Mouse (Mus musculus) liver, adult 2 months (tissue): ENCODE measurements around the gene Gm29427. TPM values are rescaled to one million over a fixed set of nuclear protein-coding genes. Genes with fewer than 3 reads are reported as not detected.
A peak's percentile ranks its signal among the peaks of the same experiment; 100 is the strongest.

ENCODE experiments used
- DNase-seq: peaks from one replicate; pipeline ENCODE4 v3.0.0-alpha.2; 2011; ENCODE audit warnings: low read depth, low spot score; ENCODE audit errors: extremely low read depth
- H3K27ac ChIP-seq: fragments of 200-500 bp; replicated peaks from 2 replicates; pipeline ENCODE4 v1.5.1; 2012; ENCODE audit warnings: low read depth, mild to moderate bottlenecking, control low read depth, inconsistent platforms, low read length; ENCODE audit not compliant: insufficient read depth
- H3K27me3 ChIP-seq: fragments of 200-500 bp; 2 replicates; pipeline ENCODE4 v1.6.1; 2012; ENCODE audit warnings: mild to moderate bottlenecking, moderate library complexity, low read length, inconsistent platforms; ENCODE audit not compliant: control insufficient read depth, insufficient read depth
- H3K36me3 ChIP-seq: fragments of 200-500 bp; 2 replicates; pipeline ENCODE4 v1.6.1; 2012; ENCODE audit warnings: low read length, inconsistent platforms; ENCODE audit not compliant: control insufficient read depth, insufficient read depth
- H3K4me1 ChIP-seq: fragments of 200-500 bp; 2 replicates; pipeline ENCODE4 v1.6.1; 2011; ENCODE audit warnings: low read length; ENCODE audit not compliant: control insufficient read depth, insufficient read depth
- H3K4me3 ChIP-seq: fragments of 200-500 bp; 2 replicates; pipeline ENCODE4 v1.5.1; 2011; ENCODE audit warnings: low read depth, mild to moderate bottlenecking, control low read depth, low read length, moderate library complexity; ENCODE audit not compliant: insufficient read depth
- H3K79me2 ChIP-seq: fragments of 200-500 bp; 2 replicates; pipeline ENCODE4 v1.6.1; 2012; ENCODE audit warnings: inconsistent platforms, mild to moderate bottlenecking, low read length, moderate library complexity; ENCODE audit not compliant: control insufficient read depth, insufficient read depth
- H3K9ac ChIP-seq: fragments of 200-500 bp; 2 replicates; pipeline ENCODE4 v1.6.1; 2012; ENCODE audit warnings: low read depth, mild to moderate bottlenecking, control low read depth, inconsistent platforms, low read length
- CTCF ChIP-seq: fragments of 200-500 bp; IDR thresholded peaks from 2 replicates; pipeline ENCODE4 v1.5.1; 2011; ENCODE audit warnings: low read depth, low read length, control low read depth
- POLR2A ChIP-seq: fragments of 200-500 bp; IDR thresholded peaks from 2 replicates; pipeline ENCODE4 v1.6.1; 2011; ENCODE audit warnings: low read length, control low read depth; ENCODE audit not compliant: insufficient read depth; ENCODE audit errors: extremely low read depth
- WGBS: fragments of 180-500 bp; shearing (Covaris S2); methylation state at CpG from one replicate; pipeline ENCODE4 v1.1.7; 2018; 5-methylcytosine and 5-hydroxymethylcytosine counted together
- polyA plus RNA-seq: library from polyadenylated mRNA; depleted of rRNA; stranded (reverse); fragments of >200 nt; gene quantifications from 2 replicates; pipeline ENCODE4 v1.2.3, GENCODE M21; 2012
- total RNA-seq: library from RNA; depleted of rRNA; stranded (reverse); fragments of >200 nt; gene quantifications from 2 replicates; pipeline ENCODE4 v1.2.3, GENCODE M21; 2014

Gm29427 gene
- total and polyA plus RNA-seq, 2 experiments = not detected

DNA sequence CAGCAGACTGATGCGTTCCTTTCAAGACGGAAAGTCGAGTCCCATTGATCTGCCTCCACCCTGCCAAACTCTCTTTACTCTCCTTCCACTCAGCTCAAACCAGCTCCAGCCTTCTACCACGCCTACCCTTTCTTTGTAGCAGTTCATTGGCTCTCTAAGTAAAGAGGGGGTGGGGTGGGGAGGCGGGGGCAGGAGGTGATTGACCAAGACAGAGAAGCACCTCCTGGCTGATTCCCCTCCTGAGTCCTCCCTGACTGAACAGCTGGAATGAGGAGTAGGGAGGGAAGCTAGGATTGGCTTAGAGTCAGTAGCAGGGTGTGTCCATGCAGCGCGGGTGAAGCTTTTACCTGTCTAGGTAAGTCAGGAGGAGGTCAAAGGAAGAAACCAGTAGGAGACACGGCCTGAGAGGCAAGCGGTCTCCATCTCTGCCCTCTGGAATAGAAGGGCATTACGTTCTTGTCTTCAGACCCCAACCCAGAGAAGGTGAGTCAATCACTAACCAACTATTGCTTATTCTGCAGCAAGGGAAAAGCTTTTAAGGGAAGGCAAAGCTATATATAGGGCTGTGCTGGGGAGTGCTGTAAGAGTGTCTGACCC lies 16.2 kb upstream of the Gm29427 start, which contains the start of gene AA986860:
Gene AA986860, plus strand, starts transcription at position 236 of the 597 bp plus-strand sequence.
- Histone ChIP-seq H3K27ac (no peak within 1 kb of the TSS), H3K4me3 (peak within 1 kb of the TSS; percentile 27; the same call in 1 of the 2 replicates), H3K36me3 (peaks cover 1% of the 10 kb centered on the region), H3K27me3 (no peaks in the 10 kb centered on the region), H3K79me2 (peaks cover 3% of the 10 kb centered on the region; the same call in 1 of the 2 replicates), H3K4me1 (peaks cover 14% of the 10 kb centered on the region), H3K9ac (no peak within 1 kb of the TSS)
- peak; percentile 81 for DNase-seq
- TF ChIP-seq POLR2A = no peak
- TF ChIP-seq CTCF = no peak
- whole genome bisulfite sequencing = 25% methylated on average over 10 of the region's 10 CpGs

DNA sequence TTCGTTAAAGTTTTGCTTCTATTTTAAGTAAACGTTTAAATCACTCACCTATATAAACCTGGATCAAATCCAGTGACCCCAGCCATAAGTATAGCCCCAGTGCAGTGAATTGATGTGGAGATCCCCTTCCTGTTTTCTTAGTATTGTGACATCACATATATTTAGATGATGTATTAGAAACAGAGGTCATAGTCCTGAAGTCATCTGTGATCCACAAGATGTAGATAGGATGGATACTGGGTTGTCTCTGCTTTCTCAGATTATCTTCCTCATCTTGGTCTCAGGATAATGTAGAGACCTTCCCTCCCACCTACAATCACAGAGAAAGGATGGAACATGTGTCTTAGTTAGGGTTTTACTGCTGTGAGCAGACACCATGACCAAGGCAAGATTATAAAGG lies 13.6 kb upstream of the Gm29427 start, which contains the start of gene Pfkfb2:
Gene Pfkfb2, minus strand, starts transcription at position 101 of the 400 bp plus-strand sequence.
- peaks cover 10% of the 10 kb centered on the region for H3K4me1 ChIP-seq

GRCm38 (mm10) chr1:130728708-130729107 lies 13.1 kb upstream of the Gm29427 start:
- Histone ChIP-seq H3K27me3 (no peaks in the 10 kb centered on the region), H3K27ac (no peak overlapping the region), H3K9ac (no peak overlapping the region), H3K4me3 (no peak overlapping the region), H3K4me1 (peaks cover 11% of the 10 kb centered on the region), H3K79me2 (no peaks in the 10 kb centered on the region), H3K36me3 (peaks cover 6% of the 10 kb centered on the region)
- TF ChIP-seq CTCF (no peak), POLR2A (no peak)
- 95% methylated on average over 3 of the region's 3 CpGs for WGBS
- no peak for DNase-seq

More for the DNA sequence above, 13.6 kb upstream of the Gm29427 start, which contains the start of gene Pfkfb2:
- no peaks in the 10 kb centered on the region for H3K79me2 ChIP-seq
- H3K9ac ChIP-seq = no peak within 1 kb of the TSS
- DNase-seq = no peak
- H3K36me3 ChIP-seq = peaks cover 6% of the 10 kb centered on the region
- no peaks in the 10 kb centered on the region for H3K27me3 ChIP-seq
- WGBS = 81% methylated on average over 2 of the region's 2 CpGs
- H3K4me3 ChIP-seq = no peak within 1 kb of the TSS
- TF ChIP-seq CTCF = no peak
- no peak for TF ChIP-seq POLR2A
- H3K27ac ChIP-seq = no peak within 1 kb of the TSS

DNA sequence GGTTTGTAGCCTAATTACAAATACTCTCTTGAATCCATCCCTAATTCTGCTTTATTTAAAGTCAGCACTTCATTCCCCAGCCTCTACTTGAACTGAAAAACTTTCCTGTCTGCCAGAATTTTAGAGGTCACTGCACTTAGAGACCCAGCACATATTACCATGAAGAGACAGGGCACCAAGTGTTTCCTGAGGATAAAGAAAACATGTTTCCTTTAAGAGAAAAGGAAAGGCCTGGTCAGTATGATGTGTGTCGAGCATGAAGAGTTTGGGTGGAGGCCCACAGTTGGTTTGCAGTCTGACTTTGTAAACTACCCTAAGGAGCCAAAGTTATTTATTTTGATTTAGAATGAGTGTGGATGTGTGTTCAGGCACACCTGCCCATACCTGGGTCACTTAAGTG lies 12.5 kb upstream of the Gm29427 start:
- no peak for DNase-seq
- no peak overlapping the region for H3K9ac ChIP-seq
- no peak overlapping the region for H3K27ac ChIP-seq
- 70% methylated on average over 1 of the region's 1 CpGs for WGBS
- peaks cover 8% of the 10 kb centered on the region for H3K4me1 ChIP-seq
- no peak for TF ChIP-seq CTCF
- TF ChIP-seq POLR2A = no peak
- H3K79me2 ChIP-seq = no peaks in the 10 kb centered on the region
- H3K27me3 ChIP-seq = no peaks in the 10 kb centered on the region
- no peak overlapping the region for H3K4me3 ChIP-seq
- peaks cover 6% of the 10 kb centered on the region for H3K36me3 ChIP-seq

DNA sequence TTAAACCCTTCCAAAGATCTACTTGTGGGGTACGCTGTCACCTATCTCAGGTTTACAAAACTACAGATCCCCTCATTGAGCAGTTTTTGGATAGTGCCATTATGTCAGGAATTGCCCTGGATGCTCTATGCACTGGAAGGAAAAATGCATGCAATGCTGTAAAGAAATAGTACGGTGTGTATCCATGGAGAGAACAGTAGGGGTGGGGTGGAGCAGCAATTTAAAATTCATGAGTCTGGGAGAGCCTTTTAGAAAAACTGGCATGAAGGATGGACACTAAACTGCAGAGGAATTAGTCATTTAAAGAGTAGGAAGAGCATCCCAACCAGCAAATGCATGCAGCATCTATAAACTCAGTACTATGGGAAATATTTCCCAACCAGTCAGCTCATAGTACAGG lies 10.8 kb upstream of the Gm29427 start:
- H3K4me1 ChIP-seq = peaks cover 4% of the 10 kb centered on the region
- WGBS = 98% methylated on average over 2 of the region's 2 CpGs
- DNase-seq = no peak
- H3K36me3 ChIP-seq = peaks cover 6% of the 10 kb centered on the region
- TF ChIP-seq CTCF = no peak
- no peak for TF ChIP-seq POLR2A
- no peak overlapping the region for H3K9ac ChIP-seq
- no peaks in the 10 kb centered on the region for H3K27me3 ChIP-seq
- no peaks in the 10 kb centered on the region for H3K79me2 ChIP-seq
- no peak overlapping the region for H3K4me3 ChIP-seq
- no peak overlapping the region for H3K27ac ChIP-seq

DNA sequence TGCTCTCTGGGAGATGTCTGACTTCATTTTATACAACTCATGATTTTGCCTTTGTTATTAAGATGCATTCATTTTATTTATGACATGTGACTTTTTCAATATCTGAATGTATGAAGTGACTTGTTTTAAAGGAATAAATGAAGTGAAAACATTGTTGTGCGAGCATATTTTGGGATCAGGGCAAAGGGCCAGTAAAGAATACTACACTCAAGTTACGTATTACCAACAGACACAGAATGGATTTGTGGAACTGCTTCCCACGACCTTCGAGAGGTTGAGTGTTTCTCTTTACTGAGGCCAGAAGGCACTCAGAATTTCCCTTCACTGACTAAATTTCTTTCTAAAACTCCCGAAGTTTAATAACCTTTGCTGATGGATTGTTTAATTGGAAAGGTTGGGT lies 8.6 kb upstream of the Gm29427 start:
- Histone ChIP-seq H3K36me3 (peaks cover 6% of the 10 kb centered on the region), H3K79me2 (peaks cover 3% of the 10 kb centered on the region; the same call in 1 of the 2 replicates), H3K4me3 (no peak overlapping the region), H3K27me3 (no peaks in the 10 kb centered on the region), H3K4me1 (peaks cover 6% of the 10 kb centered on the region), H3K27ac (no peak overlapping the region), H3K9ac (no peak overlapping the region)
- TF ChIP-seq POLR2A = no peak
- TF ChIP-seq CTCF = no peak
- WGBS = 34% methylated on average over 5 of the region's 5 CpGs
- peak; percentile 55 for DNase-seq
